Mouse (Mus musculus) myocyte (in vitro differentiated cells): Measurements from ENCODE around the gene Trim58. TPM values are rescaled to one million over a fixed set of nuclear protein-coding genes. Genes with fewer than 3 reads are reported as not detected.

Source experiments
- H3K27me3 ChIP-seq: one replicate; pipeline ENCODE4 v1.6.1; 2011; ENCODE audit not compliant: control insufficient read depth, insufficient read depth, insufficient read length
- H3K36me3 ChIP-seq: one replicate; pipeline ENCODE4 v1.6.1; 2011; ENCODE audit not compliant: control insufficient read depth, insufficient read depth
- H3K4me2 ChIP-seq: one replicate; pipeline ENCODE4 v1.6.1; 2011; ENCODE audit warnings: low read depth, control low read depth
- H3K4me3 ChIP-seq: one replicate; pipeline ENCODE4 v1.5.1; 2011; ENCODE audit warnings: mild to moderate bottlenecking, control low read depth, moderate library complexity
- H3K79me2 ChIP-seq: one replicate; pipeline ENCODE4 v1.6.1; 2011; ENCODE audit not compliant: control insufficient read depth, insufficient read depth
- H3ac ChIP-seq: one replicate; pipeline ENCODE4 v1.6.1; 2011; ENCODE audit not compliant: control insufficient read depth, insufficient read length
- CEBPB ChIP-seq: IDR thresholded peaks from 2 replicates; pipeline ENCODE4 v1.6.1; 2011; ENCODE audit warnings: mild to moderate bottlenecking, moderate library complexity; ENCODE audit not compliant: poor library complexity, insufficient read depth, severe bottlenecking
- E2F4 ChIP-seq: IDR thresholded peaks from one replicate; pipeline ENCODE4 v1.6.1; 2011; ENCODE audit warnings: mild to moderate bottlenecking, control low read depth, moderate library complexity; ENCODE audit not compliant: insufficient read depth
- MAX ChIP-seq: IDR thresholded peaks from one replicate; pipeline ENCODE4 v1.6.1; 2011; ENCODE audit warnings: low read depth, mild to moderate bottlenecking, control low read depth
- MYOD1 ChIP-seq, 3 experiments: IDR thresholded peaks; one replicate each; pipeline ENCODE4 v1.6.1; 2011; ENCODE audit warnings: control low read depth in 2 of 3, low read depth in 2 of 3, mild to moderate bottlenecking in 2 of 3, moderate library complexity in 1 of 3; ENCODE audit not compliant: insufficient read length in 2 of 3, control insufficient read depth in 1 of 3
- MYOG ChIP-seq, 3 experiments: IDR thresholded peaks; one replicate each; pipeline ENCODE4 v1.6.1; 2011; ENCODE audit warnings: control low read depth in 2 of 3, low read depth in 2 of 3, mild to moderate bottlenecking in 2 of 3; ENCODE audit not compliant: insufficient read length in 2 of 3, control insufficient read depth in 1 of 3, insufficient read depth in 1 of 3
- POLR2A ChIP-seq: IDR thresholded peaks from one replicate; pipeline ENCODE4 v1.6.1; 2011; ENCODE audit warnings: low read depth, mild to moderate bottlenecking, control low read depth, moderate library complexity; ENCODE audit not compliant: insufficient read length
- POLR2AphosphoS2 ChIP-seq: IDR thresholded peaks from one replicate; pipeline ENCODE4 v1.6.1; 2011; ENCODE audit warnings: low read depth, control low read depth; ENCODE audit not compliant: insufficient read length
- REST ChIP-seq: IDR thresholded peaks from one replicate; pipeline ENCODE4 v1.6.1; 2011; ENCODE audit warnings: mild to moderate bottlenecking, control low read depth, moderate library complexity; ENCODE audit not compliant: insufficient read depth, insufficient read length
- SRF ChIP-seq: IDR thresholded peaks from one replicate; pipeline ENCODE4 v1.6.1; 2011; ENCODE audit warnings: low read depth; ENCODE audit not compliant: control insufficient read depth, insufficient read length
- TCF12 ChIP-seq: IDR thresholded peaks from one replicate; pipeline ENCODE4 v1.6.1; 2011; ENCODE audit warnings: mild to moderate bottlenecking, control low read depth; ENCODE audit not compliant: poor library complexity, insufficient read depth, severe bottlenecking
- TCF3 ChIP-seq: IDR thresholded peaks from one replicate; pipeline ENCODE4 v1.6.1; 2011; ENCODE audit warnings: low read depth, control low read depth; ENCODE audit not compliant: insufficient read length
- USF1 ChIP-seq: IDR thresholded peaks from one replicate; pipeline ENCODE4 v1.6.1; 2011; ENCODE audit warnings: low read depth, mild to moderate bottlenecking, control low read depth, moderate library complexity
- polyA plus RNA-seq: library from polyadenylated mRNA; unstranded; fragments of >200 nt; fragmentation: generic; extraction: Trizol; gene quantifications from one replicate; pipeline ENCODE4 v1.2.1, GENCODE M21; 2012; ENCODE audit warnings: missing spikeins

Trim58 gene
- polyA plus RNA-seq, 1 experiment = not detected

- no peak for TF ChIP-seq USF1
- TF ChIP-seq MAX = no peak
- TF ChIP-seq SRF = no peak
- no peak for TF ChIP-seq E2F4
- TF ChIP-seq MYOD1 (IDR thresholded peaks at IDR 0.05; ENCODE audit: control insufficient read depth in 1 of 3, insufficient read length in 2 of 3, low read depth in 2 of 3) = no peak
- no peak for TF ChIP-seq MYOG (IDR thresholded peaks at IDR 0.05; ENCODE audit: control insufficient read depth in 1 of 3, insufficient read depth in 1 of 3, insufficient read length in 2 of 3, low read depth in 2 of 3)
- TF ChIP-seq TCF12 = no peak
- TF ChIP-seq REST = no peak
- TF ChIP-seq POLR2A = no peak
- no peak for TF ChIP-seq POLR2AphosphoS2
- TF ChIP-seq TCF3 = no peak
- TF ChIP-seq CEBPB = no peak
- Histone ChIP-seq H3K27me3 (peaks cover 13% of the 10 kb centered on the region), H3ac (no peak overlapping the region), H3K36me3 (no peaks in the 10 kb centered on the region), H3K4me3 (no peak overlapping the region), H3K4me2 (no peak overlapping the region), H3K79me2 (no peaks in the 10 kb centered on the region)
Observed at GRCm38 (mm10) chr11:58641057-58641456, 792 bp downstream of the Trim58 start.

GRCm38 (mm10) chr11:58641638-58642358 is 1.5 kb downstream of the Trim58 start:
- H3K79me2 ChIP-seq = no peaks in the 10 kb centered on the region
- no peak for TF ChIP-seq CEBPB
- no peak for TF ChIP-seq MYOD1 (IDR thresholded peaks at IDR 0.05; ENCODE audit: control insufficient read depth in 1 of 3, insufficient read length in 2 of 3, low read depth in 2 of 3)
- no peak for TF ChIP-seq MYOG (IDR thresholded peaks at IDR 0.05; ENCODE audit: control insufficient read depth in 1 of 3, insufficient read depth in 1 of 3, insufficient read length in 2 of 3, low read depth in 2 of 3)
- no peak for TF ChIP-seq TCF3
- H3K27me3 ChIP-seq = peaks cover 13% of the 10 kb centered on the region
- H3K4me2 ChIP-seq = no peak overlapping the region
- H3K36me3 ChIP-seq = no peaks in the 10 kb centered on the region
- H3ac ChIP-seq = no peak overlapping the region
- H3K4me3 ChIP-seq = no peak overlapping the region

GRCm38 (mm10) chr11:58643350-58643749 is 3.1 kb downstream of the Trim58 start:
- H3K4me3 ChIP-seq = no peak overlapping the region
- H3K27me3 ChIP-seq = peaks cover 13% of the 10 kb centered on the region
- no peak for TF ChIP-seq USF1
- no peak for TF ChIP-seq REST
- TF ChIP-seq TCF3 = no peak
- TF ChIP-seq POLR2AphosphoS2 = no peak
- no peak for TF ChIP-seq MAX
- TF ChIP-seq E2F4 = no peak
- TF ChIP-seq MYOG (IDR thresholded peaks at IDR 0.05; ENCODE audit: control insufficient read depth in 1 of 3, insufficient read depth in 1 of 3, insufficient read length in 2 of 3, low read depth in 2 of 3) = no peak
- no peak for TF ChIP-seq MYOD1 (IDR thresholded peaks at IDR 0.05; ENCODE audit: control insufficient read depth in 1 of 3, insufficient read length in 2 of 3, low read depth in 2 of 3)
- no peak for TF ChIP-seq POLR2A
- TF ChIP-seq SRF = no peak
- no peak for TF ChIP-seq CEBPB
- TF ChIP-seq TCF12 = no peak
- H3K4me2 ChIP-seq = no peak overlapping the region
- H3ac ChIP-seq = no peak overlapping the region
- no peaks in the 10 kb centered on the region for H3K79me2 ChIP-seq
- no peaks in the 10 kb centered on the region for H3K36me3 ChIP-seq

- no peak for TF ChIP-seq MYOD1 (IDR thresholded peaks at IDR 0.05; ENCODE audit: control insufficient read depth in 1 of 3, insufficient read length in 2 of 3, low read depth in 2 of 3)
- TF ChIP-seq CEBPB = no peak
- TF ChIP-seq MAX = no peak
- TF ChIP-seq E2F4 = no peak
- no peak for TF ChIP-seq MYOG (IDR thresholded peaks at IDR 0.05; ENCODE audit: control insufficient read depth in 1 of 3, insufficient read depth in 1 of 3, insufficient read length in 2 of 3, low read depth in 2 of 3)
- TF ChIP-seq USF1 = no peak
- TF ChIP-seq POLR2AphosphoS2 = no peak
- no peak for TF ChIP-seq TCF12
- TF ChIP-seq REST = no peak
- TF ChIP-seq POLR2A = no peak
- TF ChIP-seq TCF3 = no peak
- TF ChIP-seq SRF = no peak
- Histone ChIP-seq H3K79me2 (no peaks in the 10 kb centered on the region), H3K4me3 (no peak overlapping the region), H3K36me3 (no peaks in the 10 kb centered on the region), H3ac (no peak overlapping the region), H3K27me3 (no peaks in the 10 kb centered on the region), H3K4me2 (no peak overlapping the region)
Observed at GRCm38 (mm10) chr11:58655151-58655550, 14.9 kb downstream of the Trim58 start.

GRCm38 (mm10) chr11:58658596-58658995 is 18.3 kb downstream of the Trim58 start, which contains the start of gene Olfr322:
Gene Olfr322 (plus strand): TSS chr11:58658782.
- TF ChIP-seq TCF12 (no peak), E2F4 (no peak), POLR2A (no peak), POLR2AphosphoS2 (no peak), MYOG (IDR thresholded peaks at IDR 0.05; ENCODE audit: control insufficient read depth in 1 of 3, insufficient read depth in 1 of 3, insufficient read length in 2 of 3, low read depth in 2 of 3) (no peak), USF1 (no peak), MAX (no peak), REST (no peak), CEBPB (no peak), TCF3 (no peak), MYOD1 (IDR thresholded peaks at IDR 0.05; ENCODE audit: control insufficient read depth in 1 of 3, insufficient read length in 2 of 3, low read depth in 2 of 3) (no peak), SRF (no peak)
- no peaks in the 10 kb centered on the region for H3K79me2 ChIP-seq
- no peak within 1 kb of the TSS for H3K4me3 ChIP-seq
- no peak within 1 kb of the TSS for H3K4me2 ChIP-seq
- no peak within 1 kb of the TSS for H3ac ChIP-seq
- no peaks in the 10 kb centered on the region for H3K36me3 ChIP-seq
- H3K27me3 ChIP-seq = no peaks in the 10 kb centered on the region
